Mouse (Mus musculus) gastrocnemius, postnatal 4 days (tissue): ENCODE data around the gene Elavl4. TPM values are rescaled to one million over a fixed set of nuclear protein-coding genes. Genes with fewer than 3 reads are reported as not detected.

ENCODE experiments used
- DNase-seq, 2 experiments: peaks; one replicate each; pipeline ENCODE4 v3.0.0; 2021 to 2022; ENCODE audit warnings: low spot score in 2 of 2, mixed read lengths in 2 of 2
- long read RNA-seq, 2 experiments: library from polyadenylated mRNA; stranded (forward); transcript quantifications; one replicate each; pipeline ENCODE4 v2.0.0; 2021
- total RNA-seq, 2 experiments: library from RNA; stranded (reverse); gene quantifications; 2 replicates each; pipeline ENCODE4 v1.2.3; 2021

The Elavl4 gene
- total RNA-seq = under 1 TPM; 0.29 to 0.52 TPM
- long read RNA-seq, experiment 1 = 0 reads
- long read RNA-seq, experiment 2 = 0 reads

DNA sequence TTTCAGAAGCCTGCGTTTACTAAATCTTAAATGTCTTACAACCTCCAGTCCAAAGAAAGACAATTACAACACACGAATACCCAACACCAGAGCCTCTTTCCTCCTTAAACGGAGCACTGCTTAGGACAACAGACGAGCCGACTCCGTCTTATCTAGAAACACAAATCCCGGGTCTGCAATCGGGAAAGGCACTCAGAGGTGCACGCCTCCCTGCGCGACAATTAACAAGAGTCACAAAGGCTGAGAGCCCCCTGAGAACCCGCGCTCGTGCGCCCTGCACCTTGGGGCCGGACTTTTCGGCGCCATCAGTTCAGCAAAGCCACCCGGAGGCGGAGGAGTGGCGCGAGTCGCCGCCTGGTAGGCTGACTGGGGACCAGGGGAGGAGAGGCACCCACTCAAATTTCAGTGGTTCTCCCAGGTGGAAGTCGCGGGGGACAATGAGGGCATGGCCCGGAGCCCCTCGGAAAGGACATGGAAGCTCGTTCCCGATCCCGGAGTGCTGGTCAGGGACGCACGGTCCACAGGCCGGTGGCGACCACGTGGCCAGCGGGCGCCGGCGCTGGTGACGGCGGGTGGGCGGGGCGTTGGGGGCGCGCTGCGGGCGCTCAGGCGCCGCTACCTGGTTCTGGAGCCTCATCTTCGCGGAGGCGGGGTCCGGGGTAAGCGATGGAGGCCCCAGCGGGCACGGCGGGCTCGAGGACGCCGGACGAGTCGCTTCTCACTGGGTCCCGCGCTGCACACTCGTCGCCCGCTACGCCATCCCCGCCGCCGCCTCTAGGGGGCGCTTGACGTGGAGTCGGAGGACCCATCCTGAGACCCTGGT lies at the start of gene Elavl4:
Gene Elavl4, minus strand, starts transcription at position 732 of the 823 bp plus-strand sequence.
- DNase-seq = peak; percentile 42 to 44

DNA sequence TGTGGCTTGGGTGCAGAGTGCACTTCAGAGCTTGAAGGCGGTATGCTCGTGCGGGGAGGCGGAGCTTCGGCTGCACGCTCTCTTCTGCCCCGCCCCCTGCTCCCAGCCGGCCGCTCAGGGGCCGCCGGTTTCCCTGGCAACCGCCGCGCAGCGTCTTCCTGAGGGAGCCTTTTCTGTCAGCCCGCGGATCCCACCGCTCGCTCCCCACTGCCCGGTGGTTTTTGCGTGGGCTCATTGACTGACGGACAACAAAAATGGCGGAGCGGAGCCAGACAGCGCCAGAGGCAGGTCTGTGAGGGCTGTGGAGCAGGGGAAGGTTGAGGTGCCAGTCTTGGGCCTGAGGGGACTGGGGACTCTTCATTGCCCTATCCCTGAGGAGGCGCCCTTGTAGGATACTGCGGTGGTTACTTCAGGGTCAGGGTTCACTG lies 45.9 kb upstream of the Elavl4 start, which contains the start of gene Agbl4:
Gene Agbl4, plus strand, starts transcription at position 44 of the 428 bp plus-strand sequence.
- peak; percentile 12 to 21 for DNase-seq

DNA sequence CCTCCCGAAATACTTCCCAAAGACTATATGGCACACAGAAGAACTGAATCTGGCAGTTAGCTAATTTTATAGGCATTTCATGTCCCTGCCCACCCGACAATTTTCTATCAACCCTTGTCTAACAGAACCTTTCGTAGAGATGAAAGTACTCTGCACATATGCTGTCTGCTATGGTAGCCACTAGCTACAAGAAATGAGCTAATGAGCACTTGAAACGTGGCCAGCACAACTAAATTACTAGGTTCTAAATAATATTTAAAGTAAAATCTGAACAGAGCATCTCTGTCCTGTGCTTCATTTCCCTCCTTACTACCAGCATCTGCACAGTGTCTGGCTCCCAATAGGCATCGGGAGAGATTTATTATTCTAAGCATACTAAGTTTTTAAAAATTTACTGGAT lies 44.5 kb upstream of the Elavl4 start:
- DNase-seq = no peak

DNA sequence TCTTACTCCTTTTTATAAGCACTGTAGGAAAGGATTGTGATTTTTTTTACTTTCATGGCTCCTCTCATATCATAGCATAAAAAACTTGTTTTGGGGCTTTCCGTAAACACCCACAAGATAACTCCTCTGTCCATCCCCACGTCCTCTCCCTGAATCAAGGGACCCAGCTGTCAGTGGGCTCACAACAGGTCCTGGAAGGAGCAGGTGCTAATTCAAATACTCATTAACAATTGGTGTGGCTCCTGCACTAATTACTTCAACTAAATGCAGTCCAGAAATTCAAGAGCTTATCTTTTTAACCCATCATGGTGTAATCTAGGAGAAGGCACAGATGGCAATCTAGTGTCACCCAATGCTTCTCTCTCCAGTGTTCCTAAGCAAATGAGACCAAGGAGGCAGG lies 8.9 kb upstream of the Elavl4 start:
- DNase-seq = no peak

- DNase-seq = no peak
These were observed 276 bp upstream of the Elavl4 start for GRCm38 (mm10) chr4:110352001-110352369.

- DNase-seq = no peak
These were observed 892 bp downstream of the Elavl4 start for GRCm38 (mm10) chr4:110350856-110351177.

GRCm38 (mm10) chr4:110323912-110324311 lies 27.8 kb downstream of the Elavl4 start:
- no peak for DNase-seq

- DNase-seq = no peak
These were observed 39.6 kb downstream of the Elavl4 start for GRCm38 (mm10) chr4:110312126-110312525.

DNA sequence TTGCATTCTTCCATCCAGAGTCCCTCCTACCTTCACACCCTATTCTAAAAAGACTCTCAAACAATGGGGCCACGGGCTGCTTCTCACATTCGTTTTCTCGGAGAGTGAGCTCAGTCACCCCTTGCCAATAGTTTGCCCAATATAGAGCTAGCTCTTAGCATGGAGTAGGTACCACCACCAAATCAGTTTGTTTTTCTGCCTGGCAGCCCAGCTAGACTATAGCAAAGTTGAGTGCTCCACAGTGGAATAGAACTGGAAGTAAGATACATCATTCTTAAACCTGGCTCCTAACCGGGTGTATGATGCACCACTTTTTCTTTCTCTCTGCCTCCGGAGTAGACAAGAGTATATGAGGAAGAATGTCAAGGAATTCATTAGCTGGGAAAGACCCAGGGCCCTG lies 44.7 kb downstream of the Elavl4 start:
- DNase-seq = no peak

- DNase-seq = no peak
These were observed 45.1 kb downstream of the Elavl4 start for GRCm38 (mm10) chr4:110306559-110306958.

GRCm38 (mm10) chr4:110295793-110296192 lies 55.9 kb downstream of the Elavl4 start:
- DNase-seq = no peak

GRCm38 (mm10) chr4:110293238-110293637 lies 58.5 kb downstream of the Elavl4 start:
- DNase-seq = no peak

- DNase-seq = no peak
These were observed 59.2 kb downstream of the Elavl4 start for GRCm38 (mm10) chr4:110292471-110292870.

DNA sequence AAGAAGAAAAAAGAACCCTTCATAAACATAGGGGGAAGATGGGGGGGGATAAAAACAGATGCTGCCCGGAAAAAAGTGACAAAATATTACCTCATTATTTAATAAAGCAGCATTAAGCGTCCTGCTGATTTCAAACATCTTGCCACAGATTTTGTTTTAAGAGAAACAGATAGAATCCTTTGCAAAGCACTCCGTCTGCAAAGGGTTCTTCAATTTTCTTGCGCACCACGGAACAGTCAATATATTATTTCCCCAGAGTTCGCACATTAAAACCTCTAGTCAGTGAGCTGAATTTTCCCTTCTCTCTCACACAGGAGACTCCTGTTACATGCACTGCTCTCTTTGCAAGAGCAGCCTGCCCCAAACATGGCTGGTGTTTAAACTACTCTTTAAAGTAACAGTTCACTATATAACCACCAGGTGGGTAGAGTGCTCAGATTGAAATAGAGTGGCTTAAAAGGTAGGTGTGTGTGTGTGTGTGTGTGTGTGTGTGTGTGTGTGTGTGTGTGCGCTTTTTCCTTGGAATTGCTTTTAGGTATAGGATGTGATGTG lies 61.1 kb downstream of the Elavl4 start:
- no peak for DNase-seq

GRCm38 (mm10) chr4:110290056-110290455 lies 61.7 kb downstream of the Elavl4 start:
- no peak for DNase-seq

DNA sequence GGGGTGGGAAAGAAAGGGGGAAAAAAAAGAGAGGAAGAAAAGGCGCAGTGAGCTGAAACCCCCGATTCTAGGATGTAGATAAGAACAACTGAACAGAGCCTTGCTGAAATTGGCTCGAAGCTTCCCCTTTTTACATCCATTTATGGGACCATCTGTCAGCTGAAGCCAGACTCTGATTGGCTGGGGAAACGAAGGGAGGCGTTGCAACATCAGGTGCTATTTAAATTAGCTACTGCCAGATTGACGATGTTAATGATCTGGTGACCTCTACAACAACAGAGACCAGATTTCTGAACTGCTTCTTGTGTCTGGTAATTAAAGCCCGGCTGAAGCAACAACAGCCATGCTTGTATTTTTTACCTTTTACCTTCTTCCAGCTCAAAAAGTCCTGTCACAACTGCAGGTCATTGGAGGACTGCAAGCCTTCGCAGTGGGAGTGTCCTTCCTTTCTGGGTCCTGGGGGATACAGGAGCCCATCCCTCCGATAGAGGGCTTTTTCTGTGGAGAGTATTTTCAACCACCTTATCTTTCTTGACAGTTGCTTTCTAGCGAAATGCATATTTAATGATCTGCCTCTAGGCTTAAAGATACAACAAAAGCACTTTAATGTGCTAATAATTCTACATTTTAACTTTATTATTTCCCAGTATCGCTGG lies 64.2 kb downstream of the Elavl4 start:
- no peak for DNase-seq

DNA sequence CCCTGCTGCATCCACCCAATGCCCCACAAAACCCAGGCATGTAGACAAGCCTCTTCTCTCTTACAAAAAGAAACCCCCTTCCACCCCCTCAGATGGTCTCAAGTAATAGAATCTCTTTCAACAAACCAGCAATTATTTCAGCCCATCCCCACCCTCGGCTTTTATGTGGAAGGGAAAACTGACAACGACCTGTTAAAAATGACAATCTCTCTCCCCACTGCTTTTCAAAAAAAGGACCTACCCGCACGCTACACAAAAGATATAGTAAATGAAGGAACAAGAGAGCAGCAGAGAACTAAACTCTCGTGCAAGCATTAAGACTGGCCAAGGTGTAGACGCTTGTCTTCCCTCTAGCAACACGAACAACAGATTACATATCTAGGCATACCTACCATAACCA lies 64.9 kb downstream of the Elavl4 start:
- no peak for DNase-seq

- DNase-seq = no peak
These were observed 65.3 kb downstream of the Elavl4 start for GRCm38 (mm10) chr4:110286371-110286781.

GRCm38 (mm10) chr4:110285346-110286330 lies 66.1 kb downstream of the Elavl4 start:
- DNase-seq = no peak

DNA sequence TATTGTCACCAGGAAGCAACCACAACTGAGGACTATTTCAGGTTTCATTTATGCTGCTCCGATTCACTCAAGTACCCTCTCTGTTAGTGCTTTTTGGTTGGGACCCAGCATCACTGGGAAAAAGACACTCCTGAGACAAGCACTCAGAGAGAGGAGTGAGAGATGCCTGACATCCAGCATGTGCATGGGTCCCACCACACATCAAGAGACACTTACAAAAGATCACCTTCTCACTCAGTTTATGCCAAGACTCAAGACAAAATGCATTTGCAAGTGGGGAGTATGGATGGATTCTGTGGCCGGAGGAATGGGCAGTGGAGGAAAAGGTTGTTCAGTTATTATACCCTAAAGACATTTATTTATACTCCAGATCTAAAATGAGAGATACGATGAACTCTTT lies 67.3 kb downstream of the Elavl4 start:
- DNase-seq = no peak

- DNase-seq = no peak
These were observed 81.7 kb downstream of the Elavl4 start for GRCm38 (mm10) chr4:110270046-110270445.
